Mouse (Mus musculus) G1E-ER4 (cell line): ENCODE results near the gene Ercc6l. TPM values are rescaled to one million over a fixed set of nuclear protein-coding genes. Genes with fewer than 3 reads are reported as not detected.

Source experiments
- GATA1 ChIP-seq: IDR thresholded peaks from one replicate; pipeline ENCODE4 v1.8.0; 2012; ENCODE audit warnings: low read length, inconsistent platforms
- polyA plus RNA-seq: library from polyadenylated mRNA; stranded (reverse); fragments of >175 nt; gene quantifications from 2 replicates; pipeline ENCODE4 v1.2.3, GENCODE M21; 2012

Gene Ercc6l
- polyA plus RNA-seq, 1 experiment: 1.1 TPM

- no peak for TF ChIP-seq GATA1
Measured at GRCm38 (mm10) chrX:102159778-102160177, 2.9 kb upstream of the Ercc6l start.

GRCm38 (mm10) chrX:102157423-102157791 is 516 bp upstream of the Ercc6l start:
- TF ChIP-seq GATA1: no peak

GRCm38 (mm10) chrX:102141157-102141556 is 15.7 kb downstream of the Ercc6l start:
- TF ChIP-seq GATA1: no peak

GRCm38 (mm10) chrX:102121321-102121720 is 35.6 kb downstream of the Ercc6l start:
- TF ChIP-seq GATA1: no peak

DNA sequence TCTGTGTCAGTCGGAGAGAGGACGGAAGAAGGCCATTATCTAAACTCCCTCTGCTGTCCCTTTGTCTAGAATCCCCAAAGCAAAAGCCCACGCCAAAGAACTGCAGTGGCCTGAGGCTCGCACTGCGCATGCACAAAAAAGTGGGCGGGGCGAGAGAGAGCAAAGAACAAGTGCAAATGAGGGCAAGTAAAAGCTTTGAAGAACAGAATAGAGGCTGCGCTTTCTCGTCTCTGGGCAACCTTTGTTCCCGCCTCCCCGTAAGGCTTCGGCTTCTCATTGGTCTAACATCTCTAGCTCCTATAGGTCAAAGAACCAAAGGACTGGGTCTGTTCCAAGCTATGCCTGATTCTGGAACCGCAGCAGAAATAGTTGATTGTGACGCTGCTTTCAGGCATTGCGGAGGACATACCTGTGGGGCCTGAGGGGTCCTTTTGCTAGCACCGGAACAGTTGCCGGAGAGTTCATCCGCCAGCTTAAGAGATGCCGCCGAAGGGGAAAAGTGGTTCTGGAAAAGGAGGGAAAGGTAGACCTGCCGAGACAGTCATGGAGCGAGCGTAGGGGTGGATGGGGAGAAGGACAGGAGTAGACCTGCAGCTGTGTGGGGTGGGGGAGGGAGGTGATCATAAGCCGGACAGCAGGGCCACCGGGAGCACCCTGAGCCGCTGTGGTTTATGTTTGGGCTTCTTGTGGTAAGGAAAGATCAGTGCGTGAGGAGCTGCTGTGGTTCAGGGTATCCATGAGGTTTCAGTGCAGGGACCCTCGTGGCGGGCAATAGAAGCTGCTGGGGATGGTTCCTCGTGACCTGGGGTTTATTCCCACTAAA is 37.6 kb downstream of the Ercc6l start, which contains the start of gene Pin4:
TSS of gene Pin4 (plus strand) at position 406 of the 823 bp plus-strand sequence.
- no peak for TF ChIP-seq GATA1

DNA sequence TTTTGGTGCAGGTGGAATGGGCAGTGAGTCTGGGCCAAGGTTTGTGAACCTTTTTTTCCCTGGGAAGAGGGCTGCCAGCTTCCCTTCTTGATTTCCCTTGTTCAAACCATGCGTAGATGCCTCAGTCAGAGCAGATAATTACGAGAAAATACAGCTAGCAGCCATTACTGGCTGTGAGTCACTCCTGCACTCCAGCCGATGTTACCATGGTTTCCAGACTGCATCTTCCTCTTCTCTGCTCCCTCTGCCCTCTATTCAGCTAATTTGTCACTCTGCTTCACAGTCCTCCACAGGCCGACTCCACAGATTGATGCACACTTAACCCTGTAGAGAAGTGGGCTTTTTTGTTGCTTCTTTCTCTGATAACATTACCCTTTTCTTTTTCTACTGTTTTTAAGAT is 41.2 kb downstream of the Ercc6l start:
- no peak for TF ChIP-seq GATA1

- no peak for TF ChIP-seq GATA1
Measured at GRCm38 (mm10) chrX:102101886-102102285, 55.0 kb downstream of the Ercc6l start.

GRCm38 (mm10) chrX:102094381-102094904 is 62.4 kb downstream of the Ercc6l start:
- TF ChIP-seq GATA1: no peak

Other genes with a start within 250 kb of the Ercc6l start
- gene Rtl5, start 85.8 kb downstream of the Ercc6l start, polyA plus RNA-seq: not detected in 2 replicates
- gene Pin4, start 37.6 kb downstream of the Ercc6l start, polyA plus RNA-seq: 4.6 and 6.5 TPM in 2 replicates
- gene Rps4x, start 32.3 kb upstream of the Ercc6l start, polyA plus RNA-seq: 66.6 and 93.7 TPM in 2 replicates
- gene Cited1, start 95.1 kb upstream of the Ercc6l start, polyA plus RNA-seq: not detected in 2 replicates